Mouse (Mus musculus) hindbrain, embryonic 12.5 days (tissue): ENCODE data around the gene Sirt1. TPM values are rescaled to one million over a fixed set of nuclear protein-coding genes. Genes with fewer than 3 reads are reported as not detected.
A peak's percentile ranks its signal among the peaks of the same experiment; 100 is the strongest.
"Not testable (repeated sequence)": the region's sequence is repeated elsewhere in the genome, so short reads cannot be mapped to it uniquely, and the experiment has no call there.

Source experiments
- ATAC-seq: fragments of 200-750 bp; cut with Nextera tagmentation; 2 replicates; pipeline ENCODE4 v1.8.0; 2017; ENCODE audit warnings: moderate TSS enrichment; ENCODE audit not compliant: low FRiP score
- H3K27ac ChIP-seq: fragments of 300-500 bp; sonication (generic); 2 replicates; pipeline ENCODE4 v1.5.1; 2016; ENCODE audit warnings: mild to moderate bottlenecking
- H3K27me3 ChIP-seq: fragments of 300-500 bp; sonication (generic); 2 replicates; pipeline ENCODE4 v1.6.1; 2016; ENCODE audit warnings: mild to moderate bottlenecking
- H3K36me3 ChIP-seq: fragments of 300-500 bp; sonication (generic); 2 replicates; pipeline ENCODE4 v1.6.1; 2016; ENCODE audit warnings: mild to moderate bottlenecking
- H3K4me1 ChIP-seq: fragments of 300-500 bp; sonication (generic); 2 replicates; pipeline ENCODE4 v1.6.1; 2016
- H3K4me2 ChIP-seq: fragments of 300-500 bp; sonication (generic); replicated peaks from 2 replicates; pipeline ENCODE4 v1.6.1; 2016; ENCODE audit warnings: mild to moderate bottlenecking
- H3K4me3 ChIP-seq: fragments of 300-500 bp; sonication (generic); 2 replicates; pipeline ENCODE4 v1.5.1; 2016; ENCODE audit warnings: mild to moderate bottlenecking
- H3K9ac ChIP-seq: fragments of 300-500 bp; sonication (generic); 2 replicates; pipeline ENCODE4 v1.6.1; 2016; ENCODE audit warnings: mild to moderate bottlenecking, moderate library complexity
- H3K9me3 ChIP-seq: fragments of 300-500 bp; sonication (generic); replicated peaks from 2 replicates; pipeline ENCODE4 v1.6.1; 2016; ENCODE audit warnings: mild to moderate bottlenecking
- WGBS: fragments of 180-500 bp; shearing (Covaris S2); methylation state at CpG from one replicate; pipeline ENCODE4 v1.1.7; 2016; 5-methylcytosine and 5-hydroxymethylcytosine counted together
- polyA plus RNA-seq: library from polyadenylated mRNA; unstranded; fragments of >200 nt; fragmentation: Nextera tagmentation; extraction: Ambion mirVana; gene quantifications from 2 replicates; pipeline ENCODE4 v1.2.1, GENCODE M21; 2016

Sirt1 gene
- polyA plus RNA-seq, 1 experiment from 2014 or later = 8.6 TPM

- no peak for ATAC-seq
- Histone ChIP-seq H3K4me1 (no peaks in the 10 kb centered on the region), H3K4me3 (no peak overlapping the region), H3K27me3 (no peaks in the 10 kb centered on the region), H3K36me3 (no peaks in the 10 kb centered on the region), H3K9me3 (no peaks in the 10 kb centered on the region), H3K4me2 (no peak overlapping the region), H3K27ac (no peak overlapping the region), H3K9ac (no peak overlapping the region)
- 68% methylated on average over 7 of the region's 7 CpGs for WGBS
Observed at GRCm38 (mm10) chr10:63415850-63416249, 34.3 kb upstream of the Sirt1 start.

GRCm38 (mm10) chr10:63415287-63415686, 33.8 kb upstream of the Sirt1 start:
- 85% methylated on average over 7 of the region's 7 CpGs for WGBS
- H3K27ac ChIP-seq = no peak overlapping the region
- no peak for ATAC-seq
- H3K9me3 ChIP-seq = no peaks in the 10 kb centered on the region
- H3K9ac ChIP-seq = no peak overlapping the region
- H3K4me2 ChIP-seq = no peak overlapping the region
- H3K27me3 ChIP-seq = no peaks in the 10 kb centered on the region
- H3K4me3 ChIP-seq = no peak overlapping the region
- no peaks in the 10 kb centered on the region for H3K36me3 ChIP-seq
- 0 out of 2 replicates have a peak, but pooled peaks cover under 1% of the 10 kb centered on the region for H3K4me1 ChIP-seq

- Histone ChIP-seq H3K4me3 (no peak overlapping the region), H3K4me1 (0 out of 2 replicates have a peak, but pooled peaks cover 4% of the 10 kb centered on the region), H3K4me2 (no peak overlapping the region), H3K27me3 (no peaks in the 10 kb centered on the region), H3K9ac (no peak overlapping the region), H3K27ac (no peak overlapping the region), H3K36me3 (no peaks in the 10 kb centered on the region), H3K9me3 (no peaks in the 10 kb centered on the region)
- ATAC-seq = no peak
- WGBS = 88% methylated on average over 17 of the region's 17 CpGs
Observed at GRCm38 (mm10) chr10:63412756-63413155, 31.3 kb upstream of the Sirt1 start.

GRCm38 (mm10) chr10:63411674-63412073, 30.2 kb upstream of the Sirt1 start:
- H3K9me3 ChIP-seq, H3K36me3 ChIP-seq, H3K27ac ChIP-seq, ATAC-seq, H3K4me2 ChIP-seq, H3K4me1 ChIP-seq, H3K27me3 ChIP-seq, H3K4me3 ChIP-seq, H3K9ac ChIP-seq: not testable (repeated sequence)
- 91% methylated on average over 6 of the region's 7 CpGs for WGBS

- Histone ChIP-seq H3K4me1 (0 out of 2 replicates have a peak, but pooled peaks cover 4% of the 10 kb centered on the region), H3K27ac (no peak overlapping the region), H3K36me3 (no peaks in the 10 kb centered on the region), H3K4me3 (no peak overlapping the region), H3K9me3 (no peaks in the 10 kb centered on the region), H3K9ac (no peak overlapping the region), H3K4me2 (no peak overlapping the region), H3K27me3 (no peaks in the 10 kb centered on the region)
- WGBS = 54% methylated on average over 16 of the region's 16 CpGs
- peak; percentile 52 for ATAC-seq
Observed at GRCm38 (mm10) chr10:63410162-63410956, 28.9 kb upstream of the Sirt1 start.

GRCm38 (mm10) chr10:63403636-63404035, 22.1 kb upstream of the Sirt1 start:
- Histone ChIP-seq H3K4me2 (no peak overlapping the region), H3K4me1 (no peaks in the 10 kb centered on the region), H3K27me3 (no peaks in the 10 kb centered on the region), H3K36me3 (no peaks in the 10 kb centered on the region), H3K9ac (no peak overlapping the region), H3K27ac (no peak overlapping the region), H3K9me3 (no peaks in the 10 kb centered on the region), H3K4me3 (no peak overlapping the region)
- 74% methylated on average over 2 of the region's 2 CpGs for WGBS
- no peak for ATAC-seq

GRCm38 (mm10) chr10:63402731-63403504, 21.4 kb upstream of the Sirt1 start:
- Histone ChIP-seq H3K4me2 (no peak overlapping the region), H3K9me3 (no peaks in the 10 kb centered on the region), H3K4me1 (no peaks in the 10 kb centered on the region), H3K36me3 (no peaks in the 10 kb centered on the region), H3K4me3 (no peak overlapping the region), H3K27ac (no peak overlapping the region), H3K27me3 (no peaks in the 10 kb centered on the region), H3K9ac (no peak overlapping the region)
- 86% methylated on average over 5 of the region's 5 CpGs for WGBS
- ATAC-seq = no peak

- H3K4me1 ChIP-seq = no peaks in the 10 kb centered on the region
- WGBS = 92% methylated on average over 10 of the region's 10 CpGs
Observed at GRCm38 (mm10) chr10:63396963-63397362, 15.5 kb upstream of the Sirt1 start.

GRCm38 (mm10) chr10:63388948-63389347, 7.4 kb upstream of the Sirt1 start:
- Histone ChIP-seq H3K4me3 (no peak overlapping the region), H3K27me3 (no peaks in the 10 kb centered on the region), H3K9ac (no peak overlapping the region), H3K4me2 (no peak overlapping the region), H3K36me3 (no peaks in the 10 kb centered on the region), H3K27ac (no peak overlapping the region), H3K9me3 (no peaks in the 10 kb centered on the region), H3K4me1 (no peaks in the 10 kb centered on the region)
- ATAC-seq = no peak
- 50% methylated on average over 4 of the region's 4 CpGs for WGBS

More at GRCm38 (mm10) chr10:63396963-63397362, 15.5 kb upstream of the Sirt1 start:
- Histone ChIP-seq H3K36me3 (no peaks in the 10 kb centered on the region), H3K27me3 (no peaks in the 10 kb centered on the region), H3K9me3 (no peaks in the 10 kb centered on the region), H3K27ac (no peak overlapping the region), H3K4me2 (no peak overlapping the region), H3K9ac (no peak overlapping the region), H3K4me3 (no peak overlapping the region)
- no peak for ATAC-seq

GRCm38 (mm10) chr10:63386991-63387390, 5.5 kb upstream of the Sirt1 start:
- no peak overlapping the region for H3K27ac ChIP-seq
- no peaks in the 10 kb centered on the region for H3K27me3 ChIP-seq
- peak overlapping the region; percentile 66 for H3K9ac ChIP-seq
- H3K36me3 ChIP-seq = no peaks in the 10 kb centered on the region
- WGBS = 4% methylated on average over 10 of the region's 10 CpGs
- peak overlapping the region; percentile 69 for H3K4me2 ChIP-seq
- ATAC-seq = no peak
- H3K4me3 ChIP-seq = peak overlapping the region; percentile 58
- H3K4me1 ChIP-seq = no peaks in the 10 kb centered on the region
- H3K9me3 ChIP-seq = no peaks in the 10 kb centered on the region

GRCm38 (mm10) chr10:63386444-63386843, 4.9 kb upstream of the Sirt1 start:
- Histone ChIP-seq H3K4me2 (peak overlapping the region; percentile 69), H3K27me3 (peaks cover 5% of the 10 kb centered on the region; the same call in 1 of the 2 replicates), H3K9me3 (no peaks in the 10 kb centered on the region), H3K27ac (peak overlapping the region; percentile 61; the same call in 1 of the 2 replicates), H3K36me3 (no peaks in the 10 kb centered on the region), H3K4me1 (peaks cover 5% of the 10 kb centered on the region; the same call in 1 of the 2 replicates), H3K9ac (peak overlapping the region; percentile 66), H3K4me3 (peak overlapping the region; percentile 58)
- under 1% methylated on average over 19 of the region's 19 CpGs for WGBS
- peak; percentile 69 for ATAC-seq

- H3K27me3 ChIP-seq, H3K27ac ChIP-seq, ATAC-seq, H3K9me3 ChIP-seq, H3K9ac ChIP-seq, H3K36me3 ChIP-seq, H3K4me1 ChIP-seq: not testable (repeated sequence)
- Histone ChIP-seq H3K4me2 (peak overlapping the region; percentile 69), H3K4me3 (peak overlapping the region; percentile 58; the same call in 1 of the 2 replicates)
- WGBS = 28% methylated on average over 5 of the region's 5 CpGs
Observed at GRCm38 (mm10) chr10:63385897-63386296, 4.4 kb upstream of the Sirt1 start.
